Mouse (Mus musculus) CH12.LX (cell line): ENCODE data around the gene Nox1.
"Not testable (repeated sequence)": the region's sequence is repeated elsewhere in the genome, so short reads cannot be mapped to it uniquely, and the experiment has no call there.

Experiments
- CHD2 ChIP-seq: IDR thresholded peaks from 2 replicates; pipeline ENCODE4 v1.6.1; 2011; ENCODE audit warnings: low read length, improper control_type of control experiment
- CTCF ChIP-seq, 2 experiments: IDR thresholded peaks in 1 of 2; conservative IDR thresholded peaks in 1 of 2; 2 replicates each; pipeline ENCODE4 v1.5.1; 2011 to 2012; ENCODE audit warnings: low read depth in 2 of 2, low read length in 2 of 2, improper control_type of control experiment in 1 of 2, inconsistent platforms in 1 of 2, mild to moderate bottlenecking in 1 of 2, moderate library complexity in 1 of 2
- ELF1 ChIP-seq: IDR thresholded peaks from 2 replicates; pipeline ENCODE4 v1.6.1; 2014; ENCODE audit warnings: low read depth, mild to moderate bottlenecking, inconsistent platforms, low read length, improper control_type of control experiment
- EP300 ChIP-seq: IDR thresholded peaks from 2 replicates; pipeline ENCODE4 v1.6.1; 2011; ENCODE audit warnings: low read length, improper control_type of control experiment
- ETS1 ChIP-seq: conservative IDR thresholded peaks from 2 replicates; pipeline ENCODE4 v1.6.1; 2012; ENCODE audit warnings: low read depth, mild to moderate bottlenecking, inconsistent platforms, low read length, improper control_type of control experiment, moderate library complexity
- GABPA ChIP-seq: IDR thresholded peaks from 2 replicates; pipeline ENCODE4 v1.6.1; 2012; ENCODE audit warnings: low read depth, low read length, improper control_type of control experiment, inconsistent platforms; ENCODE audit not compliant: insufficient replicate concordance
- JUN ChIP-seq: IDR thresholded peaks from 2 replicates; pipeline ENCODE4 v1.6.1; 2011; ENCODE audit warnings: low read depth, mild to moderate bottlenecking, low read length, improper control_type of control experiment, moderate library complexity; ENCODE audit not compliant: insufficient read depth
- MAFK ChIP-seq: IDR thresholded peaks from 2 replicates; pipeline ENCODE4 v1.6.1; 2011; ENCODE audit warnings: low read length, improper control_type of control experiment; ENCODE audit not compliant: insufficient replicate concordance
- NRF1 ChIP-seq: IDR thresholded peaks from 2 replicates; pipeline ENCODE4 v1.6.1; 2014; ENCODE audit warnings: low read depth, mild to moderate bottlenecking, inconsistent platforms, low read length, improper control_type of control experiment, moderate library complexity
- POLR2A ChIP-seq: IDR thresholded peaks from 2 replicates; pipeline ENCODE4 v1.6.1; 2011; ENCODE audit warnings: low read depth, mild to moderate bottlenecking, improper control_type of control experiment, low read length
- USF1 ChIP-seq: IDR thresholded peaks from 2 replicates; pipeline ENCODE4 v1.6.1; 2014; ENCODE audit warnings: low read depth, mild to moderate bottlenecking, inconsistent platforms, low read length, improper control_type of control experiment
- ZC3H11A ChIP-seq: IDR thresholded peaks from 2 replicates; pipeline ENCODE4 v1.6.1; 2012; ENCODE audit warnings: low read depth, mild to moderate bottlenecking, inconsistent platforms, low read length, improper control_type of control experiment

DNA sequence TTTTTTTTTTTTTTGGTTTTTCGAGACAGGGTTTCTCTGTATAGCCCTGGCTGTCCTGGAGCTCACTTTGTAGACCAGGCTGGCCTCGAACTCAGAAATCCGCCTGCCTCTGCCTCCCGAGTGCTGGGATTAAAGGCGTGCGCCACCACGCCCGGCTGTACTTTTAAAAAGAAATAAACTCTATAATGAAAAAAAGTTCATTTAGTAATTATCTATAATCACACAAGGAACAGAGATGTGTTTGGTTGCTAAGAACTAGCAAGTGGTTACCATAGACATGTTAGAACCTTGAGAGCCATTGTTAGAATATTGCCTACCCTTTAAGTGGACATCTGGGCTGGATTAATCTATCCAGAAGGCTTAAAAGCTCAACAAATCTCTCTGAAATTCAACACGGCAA lies 34.6 kb downstream of the Nox1 start, which contains the start of gene Arl13a:
- TF ChIP-seq JUN; POLR2A; CTCF (conservative IDR thresholded peaks at IDR 0.05 in 1 of 2, IDR thresholded peaks at IDR 0.05 in 1 of 2; ENCODE audit: low read depth in 2 of 2, low read length in 2 of 2); CHD2; EP300; ZC3H11A; GABPA; MAFK; NRF1; ETS1; USF1; ELF1: not testable (repeated sequence)
